Comparison of ENCODE assay signal across 9 mouse cellular contexts in genomic region chr4:148306406-148307083, GRCm38 (mm10). TPM values are rescaled to one million over a fixed set of nuclear protein-coding genes. Genes with fewer than 3 reads are reported as not detected.
DNase-seq lines count a peak whose midpoint lies in the region; ATAC-seq lines count a peak whose summit lies in the region.
"Had no signal": no experiment of that assay in that cellular context is flagged by ENCODE, and none has a peak within 500 bp of the region (broad histone marks: within the 10 kb centered on the region; RNA-seq: fewer than 3 reads in every experiment).

No protein-coding gene starts in this region.

- ATAC-seq in granulocyte monocyte progenitor cell, adult 5-6 weeks (replicated peaks; ENCODE audit: poor library complexity, severe bottlenecking): 0 out of 2 replicates have a peak, but pooled peaks have one; percentile 9
- ATAC-seq in erythroid progenitor cell, adult 5-6 weeks (replicated peaks; ENCODE audit: low FRiP score, poor library complexity, severe bottlenecking): no peak
- no peak for ATAC-seq in erythroblast, adult 5-6 weeks (replicated peaks; ENCODE audit: low FRiP score, poor library complexity, severe bottlenecking)

- DNase-seq in left cerebral cortex, postnatal 4 days: peak; percentile 83
- no peak for DNase-seq in left cerebral cortex, postnatal 36 days (ENCODE audit: low spot score in 2 of 2)
- DNase-seq in cerebellum, postnatal 14 days: peak; percentile 86 to 90
- DNase-seq in layer of hippocampus, postnatal 36 days: peak; percentile 50 to 63
- DNase-seq in mesoderm, embryonic 11.5 days (ENCODE audit: low read depth, low spot score): peak; percentile 59

- intact Hi-C loops in left cerebral cortex, postnatal 4 days (cut with DNase I): no loop called here
- intact Hi-C loops in left cerebral cortex, postnatal 36 days (cut with DNase I): no loop called here

RNA-seq across cellular contexts. Expression of gene Disp3, which starts 18.8 kb away (rescaled TPM):
- 10 to 100 TPM; 12.9 to 18.3 TPM for total RNA-seq in left cerebral cortex, postnatal 4 days (2021)
- 10 to 100 TPM; 24.3 to 34.8 TPM for total RNA-seq in left cerebral cortex, postnatal 36 days (2021)
- not detected in 2 replicates for total RNA-seq in granulocyte monocyte progenitor cell, adult 5-6 weeks (2014; fragmentation: Nextera tagmentation)
- total RNA-seq in granulocyte monocyte progenitor cell, adult 5-6 weeks (2017): not detected in 2 replicates
- total RNA-seq in layer of hippocampus, postnatal 36 days (2021): 10 to 100 TPM; 37.5 to 39.4 TPM
- not detected in 2 replicates for total RNA-seq in erythroid progenitor cell, adult 5-6 weeks (2015; ENCODE audit: low replicate concordance)
- total RNA-seq in erythroid progenitor cell, adult 5-6 weeks (2017; ENCODE audit: low replicate concordance): not detected in 2 replicates
- not detected in 2 replicates for total RNA-seq in erythroblast, adult 5-6 weeks (2015; ENCODE audit: low replicate concordance)
- not detected in 2 replicates for total RNA-seq in erythroblast, adult 5-6 weeks (2017; ENCODE audit: low replicate concordance)
- total RNA-seq: G1E had no signal

Comparison
In these comparisons a context has a peak if more than half of its experiments do, and no peak if none do; other contexts are left out.
1. DNase-seq: peak in left cerebral cortex, postnatal 4 days (single experiment), cerebellum, postnatal 14 days (2 of 2), layer of hippocampus, postnatal 36 days (2 of 2) and mesoderm, embryonic 11.5 days (single experiment); none in left cerebral cortex, postnatal 36 days (0 of 2).
2. RNA of gene Disp3, which starts 18.8 kb away (total RNA-seq): 37.5 to 39.4 TPM in layer of hippocampus, postnatal 36 days, 24.3 to 34.8 TPM in left cerebral cortex, postnatal 36 days and 12.9 to 18.3 TPM in left cerebral cortex, postnatal 4 days; not detected in granulocyte monocyte progenitor cell, adult 5-6 weeks, not detected in erythroid progenitor cell, adult 5-6 weeks and not detected in erythroblast, adult 5-6 weeks; every median in the first group is over 10 times any median in the second.